Mouse (Mus musculus): ENCODE measurements around the gene Ppp1r36.
"Not testable (repeated sequence)": the region's sequence is repeated elsewhere in the genome, so short reads cannot be mapped to it uniquely, and the experiment has no call there.

Ppp1r36 gene

GRCm38 (mm10) chr12:76448127-76448526, 30.8 kb downstream of the Ppp1r36 start:
- DNase-seq (ENCODE audit: low spot score in 2 of 2), result no peak

- no peak for DNase-seq (ENCODE audit: low spot score in 2 of 2)
These were observed 34.9 kb downstream of the Ppp1r36 start for GRCm38 (mm10) chr12:76452203-76452602.

GRCm38 (mm10) chr12:76458445-76458844, 41.1 kb downstream of the Ppp1r36 start:
- not testable (repeated sequence) for DNase-seq (ENCODE audit: low spot score in 2 of 2)

- no peak for DNase-seq (ENCODE audit: low spot score in 2 of 2)
These were observed 41.7 kb downstream of the Ppp1r36 start for GRCm38 (mm10) chr12:76459032-76459431.

GRCm38 (mm10) chr12:76463391-76463790, 46.1 kb downstream of the Ppp1r36 start:
- no peak for DNase-seq (ENCODE audit: low spot score in 2 of 2)

GRCm38 (mm10) chr12:76464651-76465252, 47.4 kb downstream of the Ppp1r36 start:
- DNase-seq (ENCODE audit: low spot score in 2 of 2), result no peak

GRCm38 (mm10) chr12:76466651-76467050, 49.3 kb downstream of the Ppp1r36 start:
- DNase-seq (ENCODE audit: low spot score in 2 of 2), result no peak

- DNase-seq (ENCODE audit: low spot score in 2 of 2), result no peak
These were observed 49.9 kb downstream of the Ppp1r36 start for GRCm38 (mm10) chr12:76467256-76467655.

- peak in 1 of 2 experiments; percentile 42 for DNase-seq (ENCODE audit: low spot score in 2 of 2)
These were observed 54.7 kb downstream of the Ppp1r36 start for GRCm38 (mm10) chr12:76472046-76472445.

- no peak for DNase-seq (ENCODE audit: low spot score in 2 of 2)
These were observed 56.4 kb downstream of the Ppp1r36 start for GRCm38 (mm10) chr12:76473562-76474245.

- no peak for DNase-seq (ENCODE audit: low spot score in 2 of 2)
These were observed 56.9 kb downstream of the Ppp1r36 start for GRCm38 (mm10) chr12:76474246-76474583.

GRCm38 (mm10) chr12:76474802-76475201, 57.5 kb downstream of the Ppp1r36 start:
- no peak for DNase-seq (ENCODE audit: low spot score in 2 of 2)

GRCm38 (mm10) chr12:76476146-76476545, 58.8 kb downstream of the Ppp1r36 start:
- DNase-seq (ENCODE audit: low spot score in 2 of 2), result no peak

GRCm38 (mm10) chr12:76478309-76479023, 61.1 kb downstream of the Ppp1r36 start:
- no peak for DNase-seq (ENCODE audit: low spot score in 2 of 2)

- no peak for DNase-seq (ENCODE audit: low spot score in 2 of 2)
These were observed 61.8 kb downstream of the Ppp1r36 start for GRCm38 (mm10) chr12:76479174-76479573.

- no peak for DNase-seq (ENCODE audit: low spot score in 2 of 2)
These were observed 62.6 kb downstream of the Ppp1r36 start for GRCm38 (mm10) chr12:76479836-76480495.

- no peak for DNase-seq (ENCODE audit: low spot score in 2 of 2)
These were observed 65.1 kb downstream of the Ppp1r36 start for GRCm38 (mm10) chr12:76482446-76482845.

- DNase-seq (ENCODE audit: low spot score in 2 of 2), result no peak
These were observed 65.6 kb downstream of the Ppp1r36 start for GRCm38 (mm10) chr12:76482948-76483347.

GRCm38 (mm10) chr12:76484881-76485280, 67.5 kb downstream of the Ppp1r36 start:
- no peak for DNase-seq (ENCODE audit: low spot score in 2 of 2)

GRCm38 (mm10) chr12:76485381-76485780, 68.0 kb downstream of the Ppp1r36 start:
- DNase-seq (ENCODE audit: low spot score in 2 of 2), result no peak

GRCm38 (mm10) chr12:76486943-76487342, 69.6 kb downstream of the Ppp1r36 start:
- no peak for DNase-seq (ENCODE audit: low spot score in 2 of 2)

Data from spleen, postnatal 14 days (tissue).